Mouse (Mus musculus) cerebellum, adult 9-11 months (tissue): ENCODE measurements around the gene Thtpa.

Source experiments
- DNase-seq: peaks from one replicate; pipeline ENCODE4 v3.0.0; 2022

Thtpa gene

DNA sequence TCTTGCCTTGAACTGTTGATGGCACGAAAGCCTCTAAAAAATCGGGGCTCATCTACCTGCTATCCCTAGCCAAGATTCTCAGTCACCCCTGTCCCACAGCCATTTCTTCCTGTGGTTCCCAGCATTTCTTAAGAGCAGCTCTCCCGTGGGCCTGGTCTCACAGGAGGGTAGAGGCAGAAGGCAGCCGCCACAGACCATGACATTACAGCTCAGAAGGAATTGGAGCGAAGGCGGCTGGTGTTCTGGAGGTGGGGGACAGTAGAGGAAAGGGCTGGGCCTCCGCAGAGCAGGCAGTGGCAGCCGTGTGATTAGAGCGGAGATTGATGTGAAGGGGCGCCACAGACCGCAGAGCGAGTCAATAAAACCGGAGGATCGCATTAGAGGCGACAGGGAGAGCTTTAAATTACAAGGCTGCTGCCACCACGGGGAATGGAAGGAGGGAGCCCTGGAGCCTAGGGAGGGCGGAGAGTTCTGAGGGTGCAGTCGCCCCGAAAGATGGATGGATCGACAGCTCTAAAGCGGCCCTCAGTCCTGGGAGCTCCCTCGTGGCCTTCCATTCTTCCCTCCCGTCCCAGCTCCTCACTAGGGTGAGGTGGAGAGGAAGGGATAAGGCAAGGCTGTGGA, 16.1 kb upstream of the Thtpa start:
- peak; percentile 50 for DNase-seq

DNA sequence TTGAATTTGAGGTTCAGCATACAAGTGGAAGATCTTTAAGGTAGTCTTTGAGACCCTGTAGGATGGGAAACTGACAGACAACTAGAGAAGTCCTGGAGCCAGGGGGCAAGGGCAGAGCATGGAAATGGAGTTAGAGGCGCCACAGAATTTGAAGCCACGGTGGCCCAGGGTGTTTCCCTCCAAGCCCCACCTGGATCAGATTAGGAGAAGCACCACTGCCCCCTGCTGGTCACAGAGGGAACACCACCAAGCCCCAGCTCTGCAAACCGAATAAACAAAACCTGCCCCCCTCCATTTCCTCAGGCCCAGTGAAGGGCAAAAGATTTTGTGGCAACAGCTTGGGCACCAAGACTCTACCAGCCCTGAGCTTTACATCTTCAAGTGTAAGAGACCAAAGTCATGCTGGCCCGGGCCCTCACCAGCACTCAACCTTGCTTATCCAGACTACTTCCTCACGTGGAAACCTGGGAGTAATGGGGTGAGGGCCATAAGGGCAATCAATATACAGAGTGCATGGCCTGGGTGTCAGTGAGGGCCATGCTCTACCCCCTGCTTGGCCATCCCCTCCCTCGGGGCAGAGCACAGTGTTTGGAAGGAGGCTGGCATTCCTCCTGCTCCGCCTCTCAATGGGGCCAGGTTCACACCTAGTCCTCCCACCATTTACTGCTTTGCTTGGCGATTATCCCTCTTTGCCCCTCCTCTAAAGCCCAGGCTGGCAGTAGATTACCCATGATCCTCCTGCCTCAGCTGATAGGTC, 15.2 kb upstream of the Thtpa start:
- DNase-seq, result peak; percentile 83

DNA sequence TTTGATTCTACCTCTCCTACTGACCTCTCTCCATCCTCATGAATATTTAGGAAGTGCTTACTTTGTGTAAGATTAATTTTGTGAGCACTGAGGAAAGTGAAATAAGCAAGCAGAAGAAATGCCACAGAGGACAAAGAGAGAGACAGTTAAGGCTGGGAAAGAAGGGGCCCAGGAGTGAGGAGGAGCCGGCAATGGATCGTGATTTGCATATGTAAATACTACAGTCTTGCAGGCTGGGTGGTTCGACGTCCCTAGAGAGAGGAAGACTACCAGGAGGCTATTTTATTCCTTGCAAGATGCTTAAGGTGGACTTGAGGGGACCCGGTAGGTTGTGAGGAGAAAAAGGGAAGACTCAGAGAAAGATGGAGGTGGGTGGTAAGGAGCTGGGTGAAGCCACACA, 13.5 kb upstream of the Thtpa start:
- DNase-seq, result no peak

DNA sequence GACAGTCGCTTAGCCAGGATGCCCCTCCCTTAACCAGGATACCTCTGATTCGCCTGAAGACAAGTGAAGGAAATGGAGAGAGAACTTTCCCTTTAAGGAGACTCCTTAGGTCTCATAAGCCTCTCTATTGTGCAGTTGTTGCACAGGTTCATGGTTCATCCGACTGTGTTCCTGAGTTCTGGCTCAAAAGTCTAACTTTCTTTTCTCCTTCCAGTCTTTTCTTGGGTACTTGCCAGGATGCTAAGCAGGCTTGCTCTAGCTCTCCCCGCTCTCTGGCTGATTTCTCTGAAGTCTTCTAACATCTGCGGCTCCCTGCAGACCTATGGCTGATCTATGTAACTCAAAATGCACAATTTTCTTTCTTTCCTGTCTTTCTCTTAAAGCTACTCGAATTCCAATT, 11.1 kb upstream of the Thtpa start:
- no peak for DNase-seq

DNA sequence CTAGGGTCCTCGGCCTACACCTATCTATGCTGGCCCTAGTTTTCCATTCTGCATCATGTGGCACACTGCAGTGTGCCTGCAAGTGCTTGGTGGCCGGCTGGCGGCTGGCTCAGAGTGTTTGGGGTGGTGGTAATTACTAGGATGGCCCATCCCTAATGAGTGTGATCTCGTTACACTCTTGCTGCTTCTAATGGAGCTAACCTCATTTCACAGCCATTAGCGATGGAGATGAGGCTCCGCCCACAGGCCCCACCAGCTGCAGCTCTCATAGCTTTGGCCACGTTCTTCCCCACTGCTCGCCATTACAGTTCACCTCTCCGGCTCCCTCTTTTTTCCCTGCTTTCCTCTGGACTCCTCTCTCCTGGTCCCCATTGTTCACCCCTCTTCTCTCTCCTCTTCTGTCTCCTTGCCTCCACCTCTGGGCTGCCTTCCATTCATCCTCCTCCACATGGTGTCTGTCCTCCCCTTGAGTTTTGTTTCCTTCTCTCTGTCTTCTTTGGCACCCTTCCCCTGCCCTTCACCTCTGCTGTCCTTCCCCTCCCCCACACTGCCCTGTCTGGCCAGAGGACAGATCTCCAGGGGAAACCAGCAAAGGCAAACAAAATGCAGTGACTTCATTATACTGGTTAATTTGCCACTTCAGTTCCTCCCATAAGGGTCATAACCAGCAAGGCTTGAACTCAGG, 9.1 kb upstream of the Thtpa start:
- peak; percentile 52 for DNase-seq

GRCm38 (mm10) chr14:55086009-55086514, 8.5 kb upstream of the Thtpa start:
- DNase-seq, result no peak

DNA sequence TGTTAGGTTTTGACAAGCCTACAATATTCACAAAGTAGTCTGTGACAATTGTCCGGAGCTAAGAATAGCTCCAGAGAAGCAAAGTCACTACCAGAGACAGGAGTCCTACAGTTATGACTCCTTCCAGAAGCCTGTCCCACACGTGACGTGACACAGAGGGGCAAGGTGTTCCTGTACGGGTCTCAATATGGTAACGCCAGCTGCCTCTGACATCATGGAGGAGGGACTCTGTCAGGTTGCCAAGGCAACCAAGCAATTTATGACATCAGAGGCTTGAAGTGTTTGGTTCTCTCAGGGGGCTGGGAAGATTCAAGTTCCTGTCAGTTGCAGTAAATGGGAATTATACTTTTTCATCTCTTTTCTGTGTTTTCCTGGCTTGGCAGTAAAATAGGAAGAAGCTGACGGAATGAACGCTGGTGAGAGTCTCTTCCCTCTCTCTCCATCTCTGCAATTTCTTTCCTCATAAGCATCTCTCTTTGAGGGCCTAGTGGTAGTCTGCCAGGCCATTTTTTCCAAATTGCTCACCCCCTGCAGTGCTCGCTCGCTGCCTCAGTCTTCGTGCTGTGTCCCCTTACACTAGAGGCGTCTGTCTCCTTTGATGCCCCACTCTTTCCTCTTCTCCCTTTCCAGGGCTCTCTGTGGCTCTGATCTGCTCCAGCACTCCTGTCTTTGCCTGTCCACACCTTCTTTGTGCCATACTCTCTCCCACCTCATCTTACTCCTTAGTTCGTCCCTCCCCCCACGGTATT, 5.2 kb upstream of the Thtpa start:
- DNase-seq, result peak; percentile 70

DNA sequence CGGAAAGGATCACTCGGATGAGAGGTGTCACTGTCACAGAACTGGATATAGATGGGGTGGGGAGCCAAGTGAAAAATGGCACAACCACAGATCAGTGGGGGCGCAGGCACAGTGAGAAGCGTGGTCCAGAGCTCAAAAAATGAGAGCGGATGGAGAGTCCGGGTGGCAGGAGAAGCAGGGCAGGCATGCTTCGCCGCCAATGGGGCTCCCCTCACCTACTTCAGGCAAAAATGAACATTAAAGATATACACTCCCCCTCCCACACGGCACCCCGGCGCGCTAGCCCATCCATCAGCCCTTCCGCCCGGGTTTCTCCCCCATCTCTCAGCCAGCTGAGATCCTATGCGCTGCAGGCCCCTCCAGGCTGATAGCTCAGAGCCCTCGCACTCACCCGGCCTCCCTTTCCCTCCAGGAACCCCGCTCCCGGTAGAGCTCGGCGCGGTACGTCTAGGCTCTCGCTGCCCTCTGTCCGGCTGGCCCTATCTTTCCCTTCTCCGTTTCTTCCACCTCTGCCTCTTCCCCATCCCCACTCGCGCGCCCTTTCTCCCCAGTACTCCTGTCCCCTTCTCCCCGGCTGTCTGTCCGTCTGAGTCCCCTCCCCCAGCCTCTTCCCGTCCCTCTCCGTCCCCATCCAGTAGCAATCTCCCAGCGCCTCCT, 3.2 kb upstream of the Thtpa start:
- DNase-seq, result peak; percentile 72

GRCm38 (mm10) chr14:55092011-55092577, 2.5 kb upstream of the Thtpa start, which contains the start of gene Zfhx2:
TSS of gene Zfhx2 (minus strand) at chr14:55092324.
- DNase-seq, result peak; percentile 97

- peak; percentile 52 for DNase-seq
Observed at GRCm38 (mm10) chr14:55093927-55094326, 657 bp upstream of the Thtpa start.

- peak; percentile 55 for DNase-seq
Observed at GRCm38 (mm10) chr14:55095263-55095662, 679 bp downstream of the Thtpa start.

DNA sequence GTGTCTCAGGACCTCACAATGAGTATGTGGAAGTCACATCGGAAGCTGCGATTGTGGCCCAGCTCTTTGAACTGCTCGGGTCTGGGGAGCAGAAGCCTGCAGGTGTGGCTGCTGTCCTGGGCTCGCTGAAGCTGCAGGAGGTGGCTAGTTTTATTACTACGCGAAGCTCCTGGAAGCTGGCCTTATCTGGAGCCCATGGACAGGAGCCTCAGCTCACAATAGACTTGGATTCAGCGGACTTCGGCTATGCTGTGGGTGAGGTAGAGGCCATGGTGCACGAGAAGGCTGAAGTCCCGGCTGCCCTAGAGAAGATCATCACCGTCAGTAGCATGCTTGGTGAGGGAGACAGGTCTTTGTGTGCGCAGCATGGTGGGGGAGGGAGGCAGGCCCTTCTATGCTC, 1.1 kb downstream of the Thtpa start:
- DNase-seq, result peak; percentile 45

GRCm38 (mm10) chr14:55096573-55097087, 2.0 kb downstream of the Thtpa start:
- DNase-seq, result no peak

DNA sequence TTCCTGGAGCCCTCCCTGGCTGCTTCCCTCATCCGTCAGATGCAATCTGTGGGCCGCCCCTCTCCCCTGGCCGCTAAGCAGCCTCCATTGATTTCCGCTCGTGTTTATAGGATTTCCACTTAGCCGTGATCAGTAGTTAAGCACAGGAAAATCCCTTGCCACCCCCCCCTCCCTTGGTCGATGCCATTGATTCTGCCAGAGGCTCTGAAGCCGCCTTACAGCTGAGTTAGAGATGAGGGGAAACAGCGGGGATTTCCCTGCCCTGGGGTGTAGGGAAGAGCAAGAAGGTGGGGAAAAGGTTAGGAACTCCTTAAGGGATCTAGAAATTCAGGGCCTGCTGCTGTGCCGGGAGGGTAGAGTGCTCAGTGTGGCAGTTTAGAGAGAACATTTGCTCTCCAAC, 3.1 kb downstream of the Thtpa start:
- no peak for DNase-seq

DNA sequence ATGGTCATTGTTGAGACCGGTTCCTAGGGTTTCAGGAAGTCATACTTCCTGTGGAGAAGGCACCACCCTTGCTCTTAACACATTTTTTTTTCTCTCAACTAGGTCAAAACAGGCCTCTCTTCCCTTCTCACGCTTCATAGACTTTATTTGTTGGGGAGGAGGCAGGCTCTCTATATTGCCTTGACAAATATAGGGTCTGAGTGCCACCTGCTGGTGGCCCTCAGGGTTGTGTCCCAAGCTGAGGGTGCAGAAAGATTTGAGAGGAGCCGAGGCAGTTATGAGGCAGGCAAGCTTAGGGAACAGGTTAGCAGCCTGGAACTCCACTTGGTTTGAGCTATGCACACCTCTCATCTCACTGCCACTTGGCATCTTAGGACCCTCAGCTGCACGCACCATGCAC, 3.5 kb downstream of the Thtpa start:
- no peak for DNase-seq

DNA sequence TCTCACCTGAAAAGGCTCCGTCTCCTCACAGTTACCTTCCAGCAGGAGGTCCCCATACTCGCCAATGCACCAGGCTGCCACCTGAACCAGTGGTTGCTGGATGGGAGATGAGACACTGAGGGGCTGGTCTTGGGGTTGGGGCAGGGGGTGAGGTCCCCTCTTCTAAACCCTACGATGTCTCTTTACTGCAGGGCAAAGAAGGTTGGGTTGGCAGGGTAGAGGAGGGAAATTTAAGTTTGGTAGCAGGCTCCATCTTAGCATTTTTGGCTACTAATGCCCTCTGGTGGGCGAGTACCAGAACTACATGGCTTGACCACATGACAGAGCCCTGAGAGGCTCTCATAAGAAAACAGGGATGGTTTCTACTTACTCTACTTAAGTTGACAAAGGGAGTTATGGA, 7.0 kb downstream of the Thtpa start:
- peak; percentile 79 for DNase-seq

- peak; percentile 71 for DNase-seq
Observed at GRCm38 (mm10) chr14:55102253-55102785, 7.7 kb downstream of the Thtpa start.

DNA sequence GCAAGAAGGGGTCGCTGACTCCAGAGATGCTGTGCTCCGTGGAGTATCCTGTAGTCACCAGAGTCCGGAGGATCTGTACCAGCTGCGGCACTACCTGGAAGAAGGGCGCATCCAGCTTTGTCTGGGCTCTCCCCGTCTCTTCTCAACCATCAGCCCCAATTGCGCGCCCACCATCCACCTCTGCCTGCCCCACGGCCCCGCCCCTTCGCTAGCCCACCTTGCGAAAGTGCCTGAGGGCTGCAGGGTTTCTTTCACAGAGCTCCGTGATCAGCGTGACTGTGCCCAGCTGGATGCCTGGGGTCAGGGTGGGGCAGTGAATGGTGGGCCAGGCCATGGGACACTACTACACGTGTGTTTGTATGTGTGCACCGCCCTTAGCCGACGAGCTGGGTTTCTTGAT, 9.8 kb downstream of the Thtpa start:
- DNase-seq, result peak; percentile 64

DNA sequence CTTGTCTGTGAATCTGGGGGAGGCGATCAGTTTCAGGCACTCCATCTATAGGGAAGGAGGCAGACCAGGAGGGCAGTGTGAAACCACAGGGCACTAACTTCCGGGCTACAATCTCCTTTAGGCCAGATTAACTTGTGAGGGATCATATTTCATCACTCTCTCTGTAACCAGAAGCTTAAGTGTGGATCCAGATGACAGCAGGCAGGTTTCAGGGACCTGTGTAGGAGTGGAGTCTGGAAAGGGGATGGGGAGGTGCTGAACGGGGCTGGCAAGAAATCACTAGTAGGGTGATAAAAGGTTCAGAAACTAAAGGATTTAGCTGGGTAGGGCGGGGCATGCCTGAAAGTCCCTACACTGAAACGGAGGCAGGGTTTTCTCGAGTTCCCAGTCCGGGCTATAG, 10.8 kb downstream of the Thtpa start:
- DNase-seq, result no peak

DNA sequence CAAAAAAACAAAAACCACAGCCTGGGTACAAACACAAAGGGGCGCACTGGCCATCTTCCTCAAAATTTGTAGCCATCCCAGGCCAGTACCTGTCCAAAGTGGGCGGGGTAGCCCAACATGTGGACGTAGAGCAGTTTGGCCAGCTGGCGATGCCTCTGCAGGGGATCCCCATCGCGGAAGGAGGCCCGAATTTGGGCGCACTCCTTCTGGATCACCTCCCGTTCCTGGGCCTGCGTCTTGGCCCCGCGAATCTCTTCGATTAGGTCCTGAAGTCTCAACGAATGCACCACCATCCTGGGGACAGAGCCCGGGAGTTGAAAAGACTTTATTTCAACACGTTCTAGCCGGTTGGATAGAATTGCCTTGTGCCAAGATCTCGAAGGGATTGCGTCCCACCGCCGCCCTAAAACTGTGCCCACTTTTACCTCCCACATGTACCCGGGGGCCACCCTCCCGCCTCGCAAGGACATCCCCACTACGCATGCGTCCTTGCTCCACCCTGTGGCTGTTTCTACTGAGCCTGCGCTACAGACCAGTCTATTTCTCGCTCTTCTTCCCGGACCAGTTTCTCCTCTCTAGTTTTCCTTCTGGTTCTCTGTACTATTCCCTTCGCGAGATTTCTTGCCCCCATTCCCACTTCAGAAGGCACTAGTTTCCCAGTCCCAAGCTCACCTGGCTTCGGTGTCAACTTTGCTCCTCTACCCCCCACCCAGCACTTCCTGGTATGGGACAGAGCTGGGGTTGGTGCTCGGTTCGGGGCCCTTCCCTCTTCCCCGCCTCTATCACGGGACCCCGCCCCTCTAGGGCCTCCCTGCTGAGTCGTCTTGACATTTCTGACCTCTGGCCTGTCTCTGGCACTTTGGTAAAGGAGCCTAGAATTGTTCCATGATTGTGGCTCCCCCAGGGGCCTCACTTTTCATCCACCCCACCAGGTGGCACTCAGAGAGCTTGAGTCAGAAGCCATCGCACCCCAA, 11.5 kb downstream of the Thtpa start, which contains the start of gene Ap1g2:
TSS of gene Ap1g2 (minus strand) at position 758 of the 974 bp plus-strand sequence.
- peak; percentile 91 for DNase-seq
